Mouse (Mus musculus): ENCODE results near the gene Cr2. TPM values are rescaled to one million over a fixed set of nuclear protein-coding genes. Genes with fewer than 3 reads are reported as not detected.
"Not testable (repeated sequence)": the region's sequence is repeated elsewhere in the genome, so short reads cannot be mapped to it uniquely, and the experiment has no call there.

Gene Cr2
- polyA plus RNA-seq (2015; fragmentation: Nextera tagmentation; extraction: Ambion mirVana) = 1.7 and 2.4 TPM in 2 replicates

DNA sequence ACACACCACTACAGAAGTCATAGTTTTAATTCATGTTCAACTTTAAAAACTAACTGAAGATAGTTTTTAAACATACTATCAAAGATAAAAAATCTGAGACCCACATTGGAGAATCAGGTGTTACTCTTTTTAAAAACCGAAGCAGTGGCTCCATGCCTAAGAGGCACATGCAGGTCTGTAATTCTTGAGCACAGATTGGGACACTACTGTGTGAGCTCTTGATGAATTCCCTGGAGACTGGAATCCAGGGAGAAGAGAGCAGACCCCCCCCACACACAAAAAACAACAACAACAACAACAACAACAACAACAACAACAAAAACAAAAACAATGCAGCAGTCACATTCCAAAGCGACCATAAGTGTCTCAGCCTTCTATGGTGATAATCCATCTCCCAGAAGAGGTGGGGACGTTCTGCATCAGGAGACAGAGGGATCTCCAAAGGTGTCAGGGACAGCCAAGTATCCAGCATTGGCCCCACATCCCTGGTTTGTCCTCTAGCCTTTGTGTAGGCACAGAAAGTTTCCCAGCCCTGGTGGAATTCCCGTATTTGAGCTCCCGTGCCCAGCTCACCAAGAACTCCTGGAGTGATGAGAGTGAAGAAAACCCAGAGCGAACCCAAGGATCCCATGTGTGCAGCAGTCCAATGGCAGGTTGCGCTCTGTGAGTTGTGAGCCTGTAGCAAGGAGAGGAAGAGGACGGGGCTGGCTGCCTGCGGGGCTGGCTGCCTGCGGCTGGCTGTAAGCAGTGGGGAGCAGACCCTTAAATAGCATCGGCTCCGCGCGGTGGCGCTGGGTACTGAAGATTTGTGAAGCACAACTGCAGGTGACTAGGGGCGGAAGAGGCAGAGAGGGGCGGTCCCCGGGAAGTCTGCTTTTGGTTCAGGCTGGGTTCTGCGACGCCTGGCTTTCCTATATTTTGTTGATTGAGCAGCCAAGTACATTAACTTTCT, at the start of gene Cr2:
Gene Cr2 (minus strand): TSS at position 737 of the 952 bp plus-strand sequence.
- no peak within 1 kb of the TSS for H3K9ac ChIP-seq (ENCODE audit: low read depth, low read length)
- H3K9me3 ChIP-seq (replicated peaks; ENCODE audit: low read length) = no peaks in the 10 kb centered on the region; the same call in 1 of the 2 replicates
- peak within 1 kb of the TSS; percentile 48 for H3K4me2 ChIP-seq (ENCODE audit: low read length)
- no peaks in the 10 kb centered on the region for H3K4me1 ChIP-seq (replicated peaks; ENCODE audit: insufficient read depth, low read length)
- TF ChIP-seq CTCF (IDR thresholded peaks at IDR 0.05; ENCODE audit: low read depth) = peak; percentile 49
- peak; percentile 89 for ATAC-seq (replicated peaks; ENCODE audit: low FRiP score, low read depth)
- H3K36me3 ChIP-seq (ENCODE audit: insufficient read depth, low read length) = no peaks in the 10 kb centered on the region
- H3K27ac ChIP-seq = no peak within 1 kb of the TSS
- no peaks in the 10 kb centered on the region for H3K27me3 ChIP-seq (ENCODE audit: insufficient read depth, low read length)
- H3K4me3 ChIP-seq (replicated peaks; ENCODE audit: low read depth, low read length) = peak within 1 kb of the TSS; percentile 23
- 7% methylated on average over 20 of the region's 20 CpGs for WGBS
- peak; percentile 68 for DNase-seq (ENCODE audit: low spot score)

DNA sequence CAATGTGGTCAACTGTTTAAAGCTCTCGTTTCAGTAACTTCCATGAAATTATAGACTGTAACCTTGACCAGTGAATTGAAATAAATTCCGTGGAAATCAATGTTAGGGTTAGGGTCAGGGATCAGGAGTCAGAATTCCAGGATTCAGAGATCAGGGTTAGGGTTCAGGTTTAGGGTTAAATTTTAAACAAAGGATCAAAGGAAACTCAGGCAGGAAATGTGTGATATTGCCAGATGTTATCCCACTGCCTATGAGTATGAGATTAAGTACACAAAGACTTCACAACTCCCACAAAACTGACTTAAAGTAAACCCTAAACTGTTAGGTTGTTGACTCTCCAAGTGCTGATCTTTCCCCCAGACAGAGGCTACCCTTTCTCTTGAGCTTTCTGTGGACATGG, 45.3 kb upstream of the Cr2 start:
- H3K27me3 ChIP-seq (ENCODE audit: insufficient read depth, low read length) = no peaks in the 10 kb centered on the region
- no peak overlapping the region for H3K27ac ChIP-seq
- no peak overlapping the region for H3K4me2 ChIP-seq (ENCODE audit: low read length)
- no peak overlapping the region for H3K4me3 ChIP-seq (replicated peaks; ENCODE audit: low read depth, low read length)
- DNase-seq (ENCODE audit: low spot score) (no peak), ATAC-seq (replicated peaks; ENCODE audit: low FRiP score, low read depth) (no peak)
- H3K9ac ChIP-seq (ENCODE audit: low read depth, low read length) = no peak overlapping the region
- no peaks in the 10 kb centered on the region for H3K36me3 ChIP-seq (ENCODE audit: insufficient read depth, low read length)
- TF ChIP-seq CTCF (IDR thresholded peaks at IDR 0.05; ENCODE audit: low read depth) = no peak
- 34% methylated on average over 2 of the region's 2 CpGs for WGBS
- H3K9me3 ChIP-seq (replicated peaks; ENCODE audit: low read length) = no peaks in the 10 kb centered on the region
- H3K4me1 ChIP-seq (replicated peaks; ENCODE audit: insufficient read depth, low read length) = no peaks in the 10 kb centered on the region

DNA sequence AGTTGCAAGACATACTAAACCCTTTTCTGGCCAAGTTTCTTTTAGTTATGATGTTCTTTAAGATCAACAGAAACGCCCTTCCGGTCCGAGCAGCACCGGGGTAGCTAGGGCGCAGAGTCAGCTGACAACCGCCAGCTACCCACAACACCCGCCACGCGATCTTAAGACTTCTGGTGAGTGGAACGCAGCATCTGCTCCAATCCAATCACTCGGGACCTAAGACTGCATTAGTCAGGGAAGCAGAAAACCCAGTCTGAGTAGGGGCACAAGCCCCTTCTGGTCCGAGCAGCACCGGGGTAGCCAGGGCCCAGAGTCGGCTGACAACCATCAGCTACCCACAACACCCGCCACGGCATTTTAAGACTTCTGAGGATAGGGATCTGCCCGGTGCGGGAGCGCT, 36.3 kb upstream of the Cr2 start:
- not testable (repeated sequence) for H3K9me3 ChIP-seq (replicated peaks; ENCODE audit: low read length); H3K4me1 ChIP-seq (replicated peaks; ENCODE audit: insufficient read depth, low read length); H3K9ac ChIP-seq (ENCODE audit: low read depth, low read length); H3K4me2 ChIP-seq (ENCODE audit: low read length); H3K27me3 ChIP-seq (ENCODE audit: insufficient read depth, low read length); DNase-seq (ENCODE audit: low spot score); H3K27ac ChIP-seq; H3K4me3 ChIP-seq (replicated peaks; ENCODE audit: low read depth, low read length); ATAC-seq (replicated peaks; ENCODE audit: low FRiP score, low read depth); H3K36me3 ChIP-seq (ENCODE audit: insufficient read depth, low read length)
- WGBS = 65% methylated on average over 19 of the region's 19 CpGs

- no peaks in the 10 kb centered on the region for H3K36me3 ChIP-seq (ENCODE audit: insufficient read depth, low read length)
- no peaks in the 10 kb centered on the region for H3K27me3 ChIP-seq (ENCODE audit: insufficient read depth, low read length)
- DNase-seq (ENCODE audit: low spot score) = no peak
- TF ChIP-seq CTCF (IDR thresholded peaks at IDR 0.05; ENCODE audit: low read depth) = no peak
- ATAC-seq (replicated peaks; ENCODE audit: low FRiP score, low read depth) = no peak
- no peaks in the 10 kb centered on the region for H3K9me3 ChIP-seq (replicated peaks; ENCODE audit: low read length)
- no peak overlapping the region for H3K4me2 ChIP-seq (ENCODE audit: low read length)
- H3K4me3 ChIP-seq (replicated peaks; ENCODE audit: low read depth, low read length) = no peak overlapping the region
- H3K9ac ChIP-seq (ENCODE audit: low read depth, low read length) = no peak overlapping the region
- no peak overlapping the region for H3K27ac ChIP-seq
- no peaks in the 10 kb centered on the region for H3K4me1 ChIP-seq (replicated peaks; ENCODE audit: insufficient read depth, low read length)
These were observed 8.2 kb upstream of the Cr2 start for GRCm38 (mm10) chr1:195184746-195185145.

- no peak overlapping the region for H3K9ac ChIP-seq (ENCODE audit: low read depth, low read length)
- no peak overlapping the region for H3K27ac ChIP-seq
- H3K4me1 ChIP-seq (replicated peaks; ENCODE audit: insufficient read depth, low read length) = no peaks in the 10 kb centered on the region
- TF ChIP-seq CTCF (IDR thresholded peaks at IDR 0.05; ENCODE audit: low read depth) = no peak
- DNase-seq (ENCODE audit: low spot score) (no peak), ATAC-seq (replicated peaks; ENCODE audit: low FRiP score, low read depth) (no peak)
- H3K36me3 ChIP-seq (ENCODE audit: insufficient read depth, low read length) = no peaks in the 10 kb centered on the region
- no peak overlapping the region for H3K4me3 ChIP-seq (replicated peaks; ENCODE audit: low read depth, low read length)
- WGBS = 75% methylated on average over 9 of the region's 9 CpGs
- no peaks in the 10 kb centered on the region for H3K9me3 ChIP-seq (replicated peaks; ENCODE audit: low read length)
- H3K27me3 ChIP-seq (ENCODE audit: insufficient read depth, low read length) = no peaks in the 10 kb centered on the region
- H3K4me2 ChIP-seq (ENCODE audit: low read length) = no peak overlapping the region
These were observed 11.3 kb downstream of the Cr2 start for GRCm38 (mm10) chr1:195164996-195165755.

DNA sequence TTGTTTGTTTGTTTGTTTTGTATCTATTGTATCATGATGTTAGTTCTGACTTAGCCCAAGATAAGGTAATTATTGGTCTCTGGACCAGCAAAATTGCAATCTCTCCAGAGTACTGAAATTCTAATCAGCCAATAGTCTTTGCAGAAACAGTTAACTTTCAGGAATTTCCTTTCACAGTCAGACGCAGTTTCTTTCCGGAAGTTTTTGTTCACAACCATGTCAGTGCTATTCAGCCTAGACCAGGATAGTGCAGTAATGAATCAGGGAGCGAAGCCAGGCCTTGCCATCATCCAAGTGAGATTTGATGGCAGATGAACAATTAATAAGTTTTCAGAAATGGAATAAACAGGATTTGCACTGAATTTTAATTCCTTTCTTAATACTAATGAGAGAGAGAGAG, 44.4 kb downstream of the Cr2 start:
- ATAC-seq (replicated peaks; ENCODE audit: low FRiP score, low read depth) (no peak), DNase-seq (ENCODE audit: low spot score) (peak; percentile 61)
- Histone ChIP-seq H3K36me3 (ENCODE audit: insufficient read depth, low read length) (0 out of 2 replicates have a peak, but pooled peaks cover 4% of the 10 kb centered on the region), H3K9ac (ENCODE audit: low read depth, low read length) (no peak overlapping the region), H3K27ac (peak overlapping the region; percentile 99), H3K4me1 (replicated peaks; ENCODE audit: insufficient read depth, low read length) (peaks cover 3% of the 10 kb centered on the region), H3K4me3 (replicated peaks; ENCODE audit: low read depth, low read length) (0 out of 2 replicates have a peak overlapping the region, but pooled peaks have one; percentile 56), H3K9me3 (replicated peaks; ENCODE audit: low read length) (no peaks in the 10 kb centered on the region), H3K4me2 (ENCODE audit: low read length) (peak overlapping the region; percentile 68), H3K27me3 (ENCODE audit: insufficient read depth, low read length) (no peaks in the 10 kb centered on the region)
- TF ChIP-seq CTCF (IDR thresholded peaks at IDR 0.05; ENCODE audit: low read depth) = no peak
- WGBS = 43% methylated on average over 3 of the region's 3 CpGs
